ENCODE assay signal across 8 mouse cellular contexts in the genomic region with DNA sequence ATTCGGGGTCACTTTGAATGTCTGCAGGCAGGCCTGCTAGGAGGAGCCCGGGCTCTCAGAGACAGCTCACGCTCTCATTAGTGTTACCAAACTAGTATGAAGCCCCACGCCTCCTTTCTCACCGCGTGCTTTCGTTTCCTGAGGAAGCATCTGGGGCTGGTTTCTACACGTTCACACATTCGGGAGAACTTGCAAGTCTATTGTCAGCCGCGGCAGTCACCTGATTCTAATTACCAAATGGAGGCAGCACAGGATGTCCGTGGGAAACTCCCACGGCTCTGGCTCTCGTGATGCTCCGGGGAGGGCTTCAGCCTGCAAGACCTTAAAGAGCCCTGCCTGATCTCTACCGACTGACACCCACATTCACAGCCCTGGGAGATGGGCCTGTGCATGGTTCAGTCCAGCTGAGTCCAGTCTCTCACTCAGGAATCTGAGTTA. TPM values are rescaled to one million over a fixed set of nuclear protein-coding genes. Genes with fewer than 3 reads are reported as not detected.
DNase-seq lines count a peak whose midpoint lies in the region; ATAC-seq and TF ChIP-seq lines count a peak whose summit lies in the region.

No protein-coding gene starts in this region.

- no peak overlapping the region for H3K27ac ChIP-seq in neural tube, embryonic 11.5 days (ENCODE audit: low read depth, low read length)
- H3K27ac ChIP-seq in embryonic facial prominence, embryonic 14.5 days (replicated peaks; ENCODE audit: low read depth, low read length), result peak overlapping the region; percentile 75
- peak overlapping the region; percentile 100 for H3K27ac ChIP-seq in heart, adult 2 months
- peak overlapping the region; percentile 76 for H3K27ac ChIP-seq in kidney, adult 2 months (ENCODE audit: insufficient read depth, low read depth, low read length)
- peak overlapping the region; percentile 63 for H3K27ac ChIP-seq in limb, embryonic 14.5 days (replicated peaks; ENCODE audit: low read depth, low read length)
- H3K27ac ChIP-seq in midbrain, embryonic 15.5 days, result no peak overlapping the region

- WGBS in neural tube, embryonic 11.5 days, result 4% methylated on average over 16 of the region's 16 CpGs
- WGBS in embryonic facial prominence, embryonic 14.5 days, result 1% methylated on average over 16 of the region's 16 CpGs
- under 1% methylated on average over 16 of the region's 16 CpGs for WGBS in heart, adult 2 months
- WGBS in kidney, adult 2 months, result 3% methylated on average over 16 of the region's 16 CpGs
- 3% methylated on average over 16 of the region's 16 CpGs for WGBS in limb, embryonic 14.5 days
- under 1% methylated on average over 16 of the region's 16 CpGs for WGBS in midbrain, embryonic 15.5 days

- peak; percentile 55 for DNase-seq in neural tube, embryonic 11.5 days (ENCODE audit: low spot score)
- DNase-seq in neural tube, embryonic 10.5 days (ENCODE audit: extremely low spot score, low spot score), result no peak
- peak; percentile 94 for DNase-seq in embryonic facial prominence, embryonic 14.5 days (ENCODE audit: low spot score)
- DNase-seq in heart, adult 2 months, result peak; percentile 86 to 91
- peak; percentile 91 for DNase-seq in kidney, adult 2 months
- DNase-seq in limb, embryonic 14.5 days (ENCODE audit: low spot score), result peak; percentile 77
- DNase-seq in spleen, postnatal 14 days (ENCODE audit: low spot score in 2 of 2), result peak; percentile 61 to 71

- H3K4me3 ChIP-seq in neural tube, embryonic 11.5 days (ENCODE audit: low read depth, low read length), result no peak overlapping the region
- peak overlapping the region; percentile 25 for H3K4me3 ChIP-seq in embryonic facial prominence, embryonic 14.5 days (ENCODE audit: low read depth, low read length)
- H3K4me3 ChIP-seq in heart, adult 2 months, result peak overlapping the region; percentile 15
- H3K4me3 ChIP-seq in kidney, adult 2 months (ENCODE audit: insufficient read depth, low read depth, low read length), result 0 out of 2 replicates have a peak overlapping the region, but pooled peaks have one; percentile 1
- H3K4me3 ChIP-seq in limb, embryonic 14.5 days (replicated peaks; ENCODE audit: low read length), result peak overlapping the region; percentile 21
- H3K4me3 ChIP-seq in midbrain, embryonic 15.5 days, result peak overlapping the region; percentile 3; the same call in 1 of the 2 replicates

- H3K9ac ChIP-seq in neural tube, embryonic 11.5 days (ENCODE audit: low read length), result peak overlapping the region; percentile 33
- peak overlapping the region; percentile 32; the same call in 1 of the 2 replicates for H3K9ac ChIP-seq in embryonic facial prominence, embryonic 14.5 days (ENCODE audit: low read depth, low read length)
- H3K9ac ChIP-seq in heart, adult 2 months (ENCODE audit: low read depth, low read length), result peak overlapping the region; percentile 60
- peak overlapping the region; percentile 43 for H3K9ac ChIP-seq in limb, embryonic 14.5 days (ENCODE audit: low read depth, low read length, severe bottlenecking)
- peak overlapping the region; percentile 33 for H3K9ac ChIP-seq in midbrain, embryonic 15.5 days

- no peaks in the 10 kb centered on the region for H3K36me3 ChIP-seq in neural tube, embryonic 11.5 days (ENCODE audit: control insufficient read depth, insufficient read depth, low read length)
- H3K36me3 ChIP-seq in embryonic facial prominence, embryonic 14.5 days (ENCODE audit: control insufficient read depth, insufficient read depth, low read length), result peaks cover 12% of the 10 kb centered on the region
- peaks cover 26% of the 10 kb centered on the region for H3K36me3 ChIP-seq in heart, adult 2 months (ENCODE audit: control insufficient read depth, insufficient read depth, low read length)
- peaks cover 7% of the 10 kb centered on the region; the same call in 1 of the 2 replicates for H3K36me3 ChIP-seq in kidney, adult 2 months (ENCODE audit: control insufficient read depth, insufficient read depth, low read length)
- peaks cover 11% of the 10 kb centered on the region for H3K36me3 ChIP-seq in limb, embryonic 14.5 days (ENCODE audit: control insufficient read depth, insufficient read depth, low read length)
- no peaks in the 10 kb centered on the region for H3K36me3 ChIP-seq in midbrain, embryonic 15.5 days (replicated peaks)

- H3K4me2 ChIP-seq in neural tube, embryonic 11.5 days (ENCODE audit: low read depth), result peak overlapping the region; percentile 42
- H3K4me2 ChIP-seq in embryonic facial prominence, embryonic 14.5 days (ENCODE audit: low read depth, low read length), result peak overlapping the region; percentile 52
- H3K4me2 ChIP-seq in limb, embryonic 14.5 days (replicated peaks; ENCODE audit: low read depth, low read length, severe bottlenecking), result peak overlapping the region; percentile 55
- H3K4me2 ChIP-seq in midbrain, embryonic 15.5 days, result peak overlapping the region; percentile 43

- ATAC-seq in neural tube, embryonic 11.5 days (ENCODE audit: insufficient read depth, low FRiP score, low TSS enrichment), result no peak
- 0 out of 2 replicates have a peak, but pooled peaks have one; percentile 7 for ATAC-seq in embryonic facial prominence, embryonic 14.5 days (ENCODE audit: low read depth)
- ATAC-seq in limb, embryonic 14.5 days (ENCODE audit: low FRiP score, low read depth), result peak; percentile 5; the same call in 1 of the 2 replicates
- no peak for ATAC-seq in midbrain, embryonic 15.5 days (replicated peaks)

- intact Hi-C loops in heart, adult 2 months (cut with DNase I), result loop anchor here (1.0 to 5.0 kb wide), 3 partner anchors 59 to 169 kb away; no protein-coding TSS in a partner anchor

- TF ChIP-seq EP300 in heart, adult 2 months (IDR thresholded peaks at IDR 0.05; ENCODE audit: insufficient read depth, low read depth, low read length), result peak; percentile 99

- TF ChIP-seq POLR2A in heart, adult 2 months (IDR thresholded peaks at IDR 0.05; ENCODE audit: insufficient read depth, low read depth, low read length), result peak; percentile 73
- no peak for TF ChIP-seq POLR2A in kidney, adult 2 months (IDR thresholded peaks at IDR 0.05; ENCODE audit: low read depth, low read length)
- no peak for TF ChIP-seq POLR2A in limb, embryonic 14.5 days (IDR thresholded peaks at IDR 0.05; ENCODE audit: borderline replicate concordance, extremely low read depth, insufficient read depth, insufficient read length)

- H3K27me3 ChIP-seq in neural tube, embryonic 11.5 days (ENCODE audit: control insufficient read depth, insufficient read depth, low read length), result no peaks in the 10 kb centered on the region
- no peaks in the 10 kb centered on the region for H3K27me3 ChIP-seq in embryonic facial prominence, embryonic 14.5 days (replicated peaks; ENCODE audit: control insufficient read depth, insufficient read depth, low read length)
- no peaks in the 10 kb centered on the region for H3K27me3 ChIP-seq in heart, adult 2 months (ENCODE audit: control insufficient read depth, insufficient read depth, low read length)
- no peaks in the 10 kb centered on the region for H3K27me3 ChIP-seq in kidney, adult 2 months (replicated peaks; ENCODE audit: control insufficient read depth, insufficient read depth, low read length)
- no peaks in the 10 kb centered on the region for H3K27me3 ChIP-seq in limb, embryonic 14.5 days (ENCODE audit: control insufficient read depth, insufficient read depth, low read length)
- H3K27me3 ChIP-seq in midbrain, embryonic 15.5 days (replicated peaks), result no peaks in the 10 kb centered on the region

- no peak for TF ChIP-seq CTCF in heart, adult 2 months (IDR thresholded peaks at IDR 0.05)
- TF ChIP-seq CTCF in kidney, adult 2 months (conservative IDR thresholded peaks at IDR 0.05; ENCODE audit: insufficient read depth, insufficient read length, low read depth, low read length), result no peak

- H3K9me3 ChIP-seq in neural tube, embryonic 11.5 days (ENCODE audit: control insufficient read depth, low read length), result no peaks in the 10 kb centered on the region
- no peaks in the 10 kb centered on the region for H3K9me3 ChIP-seq in embryonic facial prominence, embryonic 14.5 days (ENCODE audit: control insufficient read depth, low read length)
- H3K9me3 ChIP-seq in limb, embryonic 14.5 days (ENCODE audit: control insufficient read depth, low read length), result no peaks in the 10 kb centered on the region
- no peaks in the 10 kb centered on the region for H3K9me3 ChIP-seq in midbrain, embryonic 15.5 days

- peaks cover 31% of the 10 kb centered on the region for H3K4me1 ChIP-seq in neural tube, embryonic 11.5 days (ENCODE audit: control insufficient read depth, insufficient read depth, low read length)
- peaks cover 37% of the 10 kb centered on the region for H3K4me1 ChIP-seq in embryonic facial prominence, embryonic 14.5 days (ENCODE audit: control insufficient read depth, insufficient read depth, low read length)
- H3K4me1 ChIP-seq in heart, adult 2 months (ENCODE audit: control insufficient read depth, insufficient read depth, low read length), result peaks cover 18% of the 10 kb centered on the region
- peaks cover 24% of the 10 kb centered on the region for H3K4me1 ChIP-seq in kidney, adult 2 months (ENCODE audit: control insufficient read depth, insufficient read depth, low read length)
- H3K4me1 ChIP-seq in limb, embryonic 14.5 days (ENCODE audit: control insufficient read depth, insufficient read depth, low read length), result peaks cover 32% of the 10 kb centered on the region
- peaks cover 43% of the 10 kb centered on the region for H3K4me1 ChIP-seq in midbrain, embryonic 15.5 days

- H3K79me2 ChIP-seq in heart, adult 2 months (replicated peaks; ENCODE audit: control insufficient read depth, insufficient read depth, low read length), result no peaks in the 10 kb centered on the region

RNA-seq across cellular contexts. Expression of a gene that starts 3.0 kb away (rescaled TPM):
- polyA plus RNA-seq in neural tube, embryonic 11.5 days (2014; fragmentation: Nextera tagmentation; extraction: Ambion mirVana), result 196 and 201 TPM in 2 replicates
- polyA plus RNA-seq in embryonic facial prominence, embryonic 14.5 days (2014; fragmentation: Nextera tagmentation; extraction: Ambion mirVana), result 158 and 162 TPM in 2 replicates
- 10 to 100 TPM; 58.8 to 81.2 TPM for total RNA-seq in heart, adult 2 months (2021)
- 14.9 and 35.4 TPM in 2 replicates for polyA plus RNA-seq in heart, adult 2 months (2012; rRNA removed)
- 17.7 and 23.3 TPM in 2 replicates for polyA plus RNA-seq in kidney, adult 2 months (2012; rRNA removed)
- polyA plus RNA-seq in limb, embryonic 14.5 days (2012; rRNA removed), result 105 and 106 TPM in 2 replicates
- 165 and 178 TPM in 2 replicates for polyA plus RNA-seq in limb, embryonic 14.5 days (2014; fragmentation: Nextera tagmentation; extraction: Ambion mirVana)
- 92.1 and 96.0 TPM in 2 replicates for polyA plus RNA-seq in midbrain, embryonic 15.5 days (2015; fragmentation: Nextera tagmentation; extraction: Ambion mirVana)

RNA-seq across cellular contexts. Expression of a gene that starts 18.6 kb away (rescaled TPM):
- polyA plus RNA-seq in neural tube, embryonic 11.5 days (2014; fragmentation: Nextera tagmentation; extraction: Ambion mirVana), result 0.38 and 1.0 TPM in 2 replicates
- 0.69 and 1.1 TPM in 2 replicates for polyA plus RNA-seq in embryonic facial prominence, embryonic 14.5 days (2014; fragmentation: Nextera tagmentation; extraction: Ambion mirVana)
- under 1 TPM; 0.23 to 0.59 TPM for total RNA-seq in heart, adult 2 months (2021)
- polyA plus RNA-seq in heart, adult 2 months (2012; rRNA removed), result 0.64 and 0.88 TPM in 2 replicates
- 2.7 and 4.1 TPM in 2 replicates for polyA plus RNA-seq in kidney, adult 2 months (2012; rRNA removed)
- polyA plus RNA-seq in limb, embryonic 14.5 days (2012; rRNA removed), result 0.70 TPM in 2 replicates
- polyA plus RNA-seq in limb, embryonic 14.5 days (2014; fragmentation: Nextera tagmentation; extraction: Ambion mirVana), result 0.57 and 0.94 TPM in 2 replicates
- 0.19 TPM in 1 of 2 replicates, not detected in the other for polyA plus RNA-seq in midbrain, embryonic 15.5 days (2015; fragmentation: Nextera tagmentation; extraction: Ambion mirVana)

RNA-seq across cellular contexts. Expression of a gene that starts 21.1 kb away (rescaled TPM):
- polyA plus RNA-seq in neural tube, embryonic 11.5 days (2014; fragmentation: Nextera tagmentation; extraction: Ambion mirVana), result 349 and 359 TPM in 2 replicates
- polyA plus RNA-seq in embryonic facial prominence, embryonic 14.5 days (2014; fragmentation: Nextera tagmentation; extraction: Ambion mirVana), result 212 and 235 TPM in 2 replicates
- 10 to 100 TPM; 45.3 to 49.1 TPM for total RNA-seq in heart, adult 2 months (2021)
- polyA plus RNA-seq in heart, adult 2 months (2012; rRNA removed), result 28.8 and 37.7 TPM in 2 replicates
- 43.4 TPM in 2 replicates for polyA plus RNA-seq in kidney, adult 2 months (2012; rRNA removed)
- 139 and 145 TPM in 2 replicates for polyA plus RNA-seq in limb, embryonic 14.5 days (2012; rRNA removed)
- polyA plus RNA-seq in limb, embryonic 14.5 days (2014; fragmentation: Nextera tagmentation; extraction: Ambion mirVana), result 258 and 273 TPM in 2 replicates
- polyA plus RNA-seq in midbrain, embryonic 15.5 days (2015; fragmentation: Nextera tagmentation; extraction: Ambion mirVana), result 183 and 190 TPM in 2 replicates

RNA-seq across cellular contexts. Expression of a gene that starts 43.9 kb away (rescaled TPM):
- polyA plus RNA-seq in neural tube, embryonic 11.5 days (2014; fragmentation: Nextera tagmentation; extraction: Ambion mirVana), result 47.2 and 60.6 TPM in 2 replicates
- polyA plus RNA-seq in embryonic facial prominence, embryonic 14.5 days (2014; fragmentation: Nextera tagmentation; extraction: Ambion mirVana), result 70.2 and 79.5 TPM in 2 replicates
- total RNA-seq in heart, adult 2 months (2021), result 10 to 100 TPM; 30.4 to 34.6 TPM
- polyA plus RNA-seq in heart, adult 2 months (2012; rRNA removed), result 24.0 and 25.3 TPM in 2 replicates
- polyA plus RNA-seq in kidney, adult 2 months (2012; rRNA removed), result 161 and 226 TPM in 2 replicates
- 45.6 and 50.1 TPM in 2 replicates for polyA plus RNA-seq in limb, embryonic 14.5 days (2012; rRNA removed)
- polyA plus RNA-seq in limb, embryonic 14.5 days (2014; fragmentation: Nextera tagmentation; extraction: Ambion mirVana), result 80.8 and 92.8 TPM in 2 replicates
- 63.2 and 68.3 TPM in 2 replicates for polyA plus RNA-seq in midbrain, embryonic 15.5 days (2015; fragmentation: Nextera tagmentation; extraction: Ambion mirVana)

Comparison
In these comparisons a context has a peak if more than half of its experiments do, and no peak if none do; other contexts are left out.
1. ATAC-seq: peak in embryonic facial prominence, embryonic 14.5 days (single experiment) and limb, embryonic 14.5 days (single experiment); none in neural tube, embryonic 11.5 days (single experiment) and midbrain, embryonic 15.5 days (single experiment).
2. H3K27ac ChIP-seq: peak in embryonic facial prominence, embryonic 14.5 days (single experiment), heart, adult 2 months (single experiment), kidney, adult 2 months (single experiment) and limb, embryonic 14.5 days (single experiment); none in neural tube, embryonic 11.5 days (single experiment) and midbrain, embryonic 15.5 days (single experiment).
3. Peak in every context shown above with its lines, with median percentiles within 50 percentile points of each other: H3K4me2 ChIP-seq and H3K9ac ChIP-seq.